Comparison of ENCODE assay signal across 8 mouse cellular contexts in genomic region chr9:45911673-45912072, GRCm38 (mm10). TPM values are rescaled to one million over a fixed set of nuclear protein-coding genes. Genes with fewer than 3 reads are reported as not detected.
DNase-seq lines count a peak whose midpoint lies in the region; ATAC-seq and TF ChIP-seq lines count a peak whose summit lies in the region.

No protein-coding gene starts in this region.

- no peak for ATAC-seq in frontal cortex, adult (ENCODE audit: low TSS enrichment)

- no peaks in the 10 kb centered on the region for H3K9me3 ChIP-seq in MEL (replicated peaks; ENCODE audit: insufficient read depth, low read length)

- no peak overlapping the region for H3K4me3 ChIP-seq in layer of hippocampus, adult 2 months
- H3K4me3 ChIP-seq in MEL (ENCODE audit: control insufficient read depth in 1 of 2, insufficient read depth in 1 of 2, low read depth in 2 of 2, low read length in 2 of 2), result no peak overlapping the region
- no peak overlapping the region for H3K4me3 ChIP-seq in small intestine, adult 2 months (ENCODE audit: low read depth, low read length)

- peak in 1 of 2 experiments; percentile 29 for DNase-seq in layer of hippocampus, adult 2 months (ENCODE audit: low spot score in 2 of 2)
- no peak for DNase-seq in layer of hippocampus, adult 9-10 months (ENCODE audit: low spot score)
- DNase-seq in CD4-positive, CD25-positive, alpha-beta regulatory T cell, adult 2 months (ENCODE audit: low read depth, low spot score), result peak; percentile 70
- peak; percentile 56 for DNase-seq in MEL (ENCODE audit: low read depth, low spot score)
- DNase-seq in embryo, embryonic 10.5 days (ENCODE audit: low spot score), result peak; percentile 55
- peak; percentile 65 to 80 for DNase-seq in kidney, postnatal 25 days

- no peak for TF ChIP-seq POLR2A in MEL (IDR thresholded peaks at IDR 0.05; ENCODE audit: control insufficient read depth in 1 of 2, insufficient read depth in 1 of 2, low read depth in 1 of 2, low read length in 2 of 2, poor library complexity in 1 of 2)
- TF ChIP-seq POLR2A in small intestine, adult 2 months (IDR thresholded peaks at IDR 0.05; ENCODE audit: low read depth, low read length), result no peak

- TF ChIP-seq CTCF in layer of hippocampus, adult 2 months (conservative IDR thresholded peaks at IDR 0.05), result peak; percentile 87
- peak; percentile 74 to 76 (median 74) for TF ChIP-seq CTCF in MEL (IDR thresholded peaks at IDR 0.05 in 2 of 3, conservative IDR thresholded peaks at IDR 0.05 in 1 of 3; ENCODE audit: control insufficient read depth in 1 of 3, insufficient read depth in 1 of 3, low read depth in 2 of 3, low read length in 3 of 3, poor library complexity in 1 of 3, severe bottlenecking in 1 of 3)
- peak; percentile 67; the same call in 1 of the 2 replicates for TF ChIP-seq CTCF in small intestine, adult 2 months (IDR thresholded peaks at IDR 0.05; ENCODE audit: extremely low read depth, insufficient read length, insufficient replicate concordance, low read depth, low read length)

- H3K9ac ChIP-seq in MEL (ENCODE audit: control insufficient read depth, low read depth, low read length, poor library complexity, severe bottlenecking), result no peak overlapping the region

- 71% methylated on average over 1 of the region's 1 CpGs for WGBS in small intestine, adult 2 months

- peak; percentile 74 for TF ChIP-seq RAD21 in MEL (IDR thresholded peaks at IDR 0.05; ENCODE audit: low read depth, low read length)

- peaks cover 9% of the 10 kb centered on the region for H3K79me2 ChIP-seq in MEL (ENCODE audit: control insufficient read depth, insufficient read depth, low read length, poor library complexity)

- peaks cover 0 to 8% of the 10 kb centered on the region in 2 experiments; a peak in 3 of 4 replicates for H3K4me1 ChIP-seq in MEL (ENCODE audit: control insufficient read depth in 1 of 2, insufficient read depth in 2 of 2, low read length in 2 of 2)
- H3K4me1 ChIP-seq in small intestine, adult 2 months (ENCODE audit: control insufficient read depth, insufficient read depth, insufficient read length, low read length), result no peaks in the 10 kb centered on the region

- peaks cover 0 to 2% of the 10 kb centered on the region in 2 experiments; a peak in 3 of 4 replicates for H3K36me3 ChIP-seq in MEL (ENCODE audit: control insufficient read depth in 1 of 2, insufficient read depth in 2 of 2, low read length in 2 of 2)
- H3K36me3 ChIP-seq in small intestine, adult 2 months (ENCODE audit: control insufficient read depth, insufficient read depth, low read length), result peaks cover 65% of the 10 kb centered on the region

- no peak overlapping the region for H3K27ac ChIP-seq in layer of hippocampus, adult 2 months
- H3K27ac ChIP-seq in MEL (ENCODE audit: control insufficient read depth, low read depth, low read length), result no peak overlapping the region
- no peak overlapping the region for H3K27ac ChIP-seq in small intestine, adult 2 months (ENCODE audit: insufficient read depth, low read depth, low read length)

- no peak for TF ChIP-seq EP300 in MEL (IDR thresholded peaks at IDR 0.05; ENCODE audit: low read depth in 1 of 2, low read length in 2 of 2)

- H3K27me3 ChIP-seq in MEL (ENCODE audit: control insufficient read depth in 1 of 2, insufficient read depth in 2 of 2, low read length in 2 of 2), result no peaks in the 10 kb centered on the region
- H3K27me3 ChIP-seq in small intestine, adult 2 months (ENCODE audit: control insufficient read depth, insufficient read depth, low read length), result no peaks in the 10 kb centered on the region

TF ChIP-seq in MEL, 35 proteins besides CTCF, POLR2A, EP300 and RAD21:
- peak; percentile 69 for TF ChIP-seq SMC3 (IDR thresholded peaks at IDR 0.05; ENCODE audit: low read depth, low read length)
- no peak for TF ChIP-seq MEF2A (IDR thresholded peaks at IDR 0.05; ENCODE audit: extremely low read depth, insufficient replicate concordance, low read depth, low read length, poor library complexity, severe bottlenecking)
- TF ChIP-seq ZC3H11A (IDR thresholded peaks at IDR 0.05; ENCODE audit: low read depth, low read length), result peak; percentile 56
- no peak for TF ChIP-seq RCOR1 (IDR thresholded peaks at IDR 0.05; ENCODE audit: low read depth, low read length)
- TF ChIP-seq MYC (IDR thresholded peaks at IDR 0.05; ENCODE audit: low read depth, low read length), result no peak

RNA-seq across cellular contexts. Expression of gene Rnf214, which starts 5.0 kb away (rescaled TPM):
- 10 to 100 TPM; 75.2 to 81.3 TPM for total RNA-seq in layer of hippocampus, adult 2 months (2021)
- 7.9 and 8.1 TPM in 2 replicates for total RNA-seq in MEL (2012; rRNA removed)
- polyA plus RNA-seq in MEL (2012; ENCODE audit: insufficient read depth in 1 of 2, insufficient read length in 2 of 2, low read depth in 1 of 2, low replicate concordance in 2 of 2, missing spikeins in 1 of 2), result 10 to 100 TPM in 1 of 2 experiments, not detected in 1; 17.0 TPM
- 4.8 and 11.4 TPM in 2 replicates for polyA plus RNA-seq in small intestine, adult 2 months (2012; rRNA removed)

RNA-seq across cellular contexts. Expression of gene Pcsk7, which starts 5.4 kb away (rescaled TPM):
- total RNA-seq in layer of hippocampus, adult 2 months (2021), result 10 to 100 TPM; 25.0 to 28.0 TPM
- 11.5 and 12.7 TPM in 2 replicates for total RNA-seq in MEL (2012; rRNA removed)
- 10 to 100 TPM in 1 of 2 experiments, not detected in 1; 14.3 TPM for polyA plus RNA-seq in MEL (2012; ENCODE audit: insufficient read depth in 1 of 2, insufficient read length in 2 of 2, low read depth in 1 of 2, low replicate concordance in 2 of 2, missing spikeins in 1 of 2)
- polyA plus RNA-seq in small intestine, adult 2 months (2012; rRNA removed), result 14.2 and 38.9 TPM in 2 replicates

RNA-seq across cellular contexts. Expression of gene Tagln, which starts 24.2 kb away (rescaled TPM):
- total RNA-seq in layer of hippocampus, adult 2 months (2021), result 10 to 100 TPM in 1 of 2 experiments, 1 to 10 TPM in 1; 7.0 to 13.2 TPM
- total RNA-seq in MEL (2012; rRNA removed), result 0.20 and 0.42 TPM in 2 replicates
- 1 to 10 TPM in 1 of 2 experiments, not detected in 1; 1.1 TPM for polyA plus RNA-seq in MEL (2012; ENCODE audit: insufficient read depth in 1 of 2, insufficient read length in 2 of 2, low read depth in 1 of 2, low replicate concordance in 2 of 2, missing spikeins in 1 of 2)
- polyA plus RNA-seq in small intestine, adult 2 months (2012; rRNA removed), result 323 and 328 TPM in 2 replicates

RNA-seq across cellular contexts. Expression of gene Sidt2, which starts 43.4 kb away (rescaled TPM):
- 10 to 100 TPM; 78.3 to 80.8 TPM for total RNA-seq in layer of hippocampus, adult 2 months (2021)
- total RNA-seq in MEL (2012; rRNA removed), result 22.4 and 27.0 TPM in 2 replicates
- 10 to 100 TPM in 1 of 2 experiments, not detected in 1; 71.8 TPM for polyA plus RNA-seq in MEL (2012; ENCODE audit: insufficient read depth in 1 of 2, insufficient read length in 2 of 2, low read depth in 1 of 2, low replicate concordance in 2 of 2, missing spikeins in 1 of 2)
- 337 and 348 TPM in 2 replicates for polyA plus RNA-seq in small intestine, adult 2 months (2012; rRNA removed)
